Mouse (Mus musculus) sigmoid colon, adult 10 weeks (tissue): ENCODE data around the gene Ephx3. TPM values are rescaled to one million over a fixed set of nuclear protein-coding genes. Genes with fewer than 3 reads are reported as not detected.

Source experiments
- polyA plus RNA-seq: library from polyadenylated mRNA; stranded (reverse); fragments of 350-450 nt; fragmentation: Illumina TruSeq; extraction: RNeasy Lipid Tissue Mini Kit (QIAGEN cat#74804); gene quantifications from one replicate; pipeline ENCODE4 v1.2.3, GENCODE M21; 2014; ENCODE audit warnings: low read depth, low replicate concordance

Gene Ephx3
- 0.35 TPM for polyA plus RNA-seq

DNA sequence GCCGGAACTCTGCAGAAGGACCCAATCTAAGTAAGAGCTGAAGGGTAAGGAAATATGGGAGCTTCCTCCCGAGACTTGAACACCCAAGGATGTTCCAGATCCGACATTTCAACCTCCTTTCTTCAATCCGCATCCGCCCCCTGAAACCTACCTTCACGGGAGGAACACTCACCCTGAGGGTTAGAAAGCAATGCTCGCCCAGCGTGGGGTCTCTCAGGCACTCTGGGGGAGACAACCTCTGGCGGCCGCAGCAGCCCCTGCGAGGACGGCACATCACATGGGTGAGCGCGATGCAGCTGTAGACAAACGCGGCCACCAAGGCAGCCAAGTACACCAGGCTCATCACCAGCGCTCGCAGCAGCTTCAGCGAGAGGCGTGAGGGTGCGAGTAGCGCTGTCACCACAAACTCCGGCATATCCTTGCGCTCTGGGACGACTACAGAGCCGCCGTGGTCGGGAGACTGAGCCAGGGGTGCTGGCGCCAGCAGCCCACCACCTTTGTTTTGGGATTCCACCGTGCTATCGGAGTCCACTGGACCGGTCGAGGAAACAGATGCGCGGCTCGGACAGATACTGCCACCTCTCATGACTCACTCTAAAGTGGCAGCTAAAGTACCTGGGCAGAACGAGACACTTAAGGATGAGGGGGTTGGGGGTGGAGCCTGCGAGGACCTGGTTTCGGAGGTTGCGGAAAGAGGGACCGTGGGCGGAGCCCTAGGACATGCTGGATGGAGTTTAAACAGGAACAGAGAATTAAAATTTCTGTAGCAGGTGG, at the start of gene Ephx3:
Gene Ephx3, minus strand, starts transcription at position 687 of the 774 bp plus-strand sequence.

DNA sequence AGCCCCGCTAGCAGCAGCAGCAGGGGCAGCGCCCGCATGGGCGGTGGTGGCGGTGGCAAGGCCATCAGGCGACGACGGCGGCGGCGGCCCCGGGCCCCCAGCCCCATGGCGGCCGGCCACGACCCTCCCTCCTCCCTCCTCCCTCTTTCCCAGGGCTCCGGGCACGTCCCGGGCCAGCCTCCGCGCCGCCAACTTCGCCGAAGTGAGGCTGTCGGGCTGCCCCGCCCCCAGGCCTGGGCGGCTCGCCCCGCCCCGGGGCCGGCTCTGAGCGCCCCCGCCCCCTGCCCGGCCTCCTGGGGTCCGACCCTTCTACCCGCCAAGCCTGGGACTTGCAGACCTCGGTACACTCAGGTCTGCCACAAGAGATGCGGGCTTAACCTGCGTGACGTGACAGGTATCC, 22.7 kb downstream of the Ephx3 start, which contains the start of gene Notch3:
Gene Notch3, minus strand, starts transcription at position 166 of the 400 bp plus-strand sequence.

Other genes with a start within 250 kb of the Ephx3 start
- 2.4 TPM for gene Rrp1b, start 153.4 kb downstream of the Ephx3 start, polyA plus RNA-seq
- 0.22 TPM for gene Hsf2bp, start 153.2 kb downstream of the Ephx3 start, polyA plus RNA-seq
- gene Notch3, start 22.7 kb downstream of the Ephx3 start, polyA plus RNA-seq, result 0.44 TPM
- 28.5 TPM for gene Brd4, start 95.2 kb upstream of the Ephx3 start, polyA plus RNA-seq
- gene Akap8, start 131.7 kb upstream of the Ephx3 start, polyA plus RNA-seq, result 127 TPM
- gene Akap8l, start 161.1 kb upstream of the Ephx3 start, polyA plus RNA-seq, result 23.2 TPM
- 3.1 TPM for gene Wiz, start 199.9 kb upstream of the Ephx3 start, polyA plus RNA-seq
- 1.4 TPM for gene Rasal3, start 214.0 kb upstream of the Ephx3 start, polyA plus RNA-seq
- 0.76 TPM for gene Pglyrp2, start 234.6 kb upstream of the Ephx3 start, polyA plus RNA-seq